Mouse (Mus musculus) ES-E14 (cell line): ENCODE data around the gene Spert. TPM values are rescaled to one million over a fixed set of nuclear protein-coding genes. Genes with fewer than 3 reads are reported as not detected.

Experiments
- DNase-seq: peaks from one replicate; pipeline ENCODE4 v3.0.0-alpha.2; 2013; ENCODE audit warnings: low read depth, low spot score
- H3K27ac ChIP-seq: 2 replicates; pipeline ENCODE4 v1.5.1; 2012; ENCODE audit warnings: low read depth, mild to moderate bottlenecking, low read length, moderate library complexity, mixed read lengths; ENCODE audit not compliant: poor library complexity, insufficient read depth, severe bottlenecking
- H3K36me3 ChIP-seq: 2 replicates; pipeline ENCODE4 v1.6.1; 2012; ENCODE audit warnings: mild to moderate bottlenecking, low read length, moderate library complexity, mixed read lengths; ENCODE audit not compliant: control insufficient read depth, poor library complexity, insufficient read depth, severe bottlenecking
- H3K4me1 ChIP-seq, 2 experiments: fragments of 150-350 bp in 1 of 2; sonication (generic) in 1 of 2; 2 replicates each; pipeline ENCODE4 v1.6.1; 2012; ENCODE audit warnings: low read length in 2 of 2, mild to moderate bottlenecking in 1 of 2, mixed read lengths in 1 of 2; ENCODE audit not compliant: control insufficient read depth in 2 of 2, insufficient read depth in 2 of 2, poor library complexity in 1 of 2
- H3K4me3 ChIP-seq, 2 experiments: fragments of 150-350 bp in 1 of 2; sonication (generic) in 1 of 2; 2 replicates each; pipeline ENCODE4 v1.5.1; 2012; ENCODE audit warnings: low read length in 2 of 2, low read depth in 1 of 2, mild to moderate bottlenecking in 1 of 2, mixed read lengths in 1 of 2; ENCODE audit not compliant: insufficient read depth in 1 of 2, poor library complexity in 1 of 2, severe bottlenecking in 1 of 2
- H3K9ac ChIP-seq: 2 replicates; pipeline ENCODE4 v1.6.1; 2012; ENCODE audit warnings: low read depth, mild to moderate bottlenecking, low read length, mixed read lengths; ENCODE audit not compliant: poor library complexity, insufficient read depth, severe bottlenecking
- H3K9me3 ChIP-seq: fragments of 150-350 bp; sonication (generic); 2 replicates; pipeline ENCODE4 v1.6.1; 2012; ENCODE audit warnings: low read depth, mild to moderate bottlenecking, low read length; ENCODE audit not compliant: control insufficient read depth, insufficient read depth
- CHD2 ChIP-seq: IDR thresholded peaks from 2 replicates; pipeline ENCODE4 v1.6.1; 2014; ENCODE audit warnings: mild to moderate bottlenecking, low read depth, low read length, inconsistent platforms
- HCFC1 ChIP-seq: IDR thresholded peaks from 2 replicates; pipeline ENCODE4 v1.6.1; 2012; ENCODE audit warnings: low read length, inconsistent platforms, borderline replicate concordance; ENCODE audit not compliant: insufficient read depth
- MAFK ChIP-seq: IDR thresholded peaks from 2 replicates; pipeline ENCODE4 v1.6.1; 2014; ENCODE audit warnings: mild to moderate bottlenecking, low read depth, low read length, inconsistent platforms; ENCODE audit not compliant: insufficient read depth
- ZC3H11A ChIP-seq: IDR thresholded peaks from 2 replicates; pipeline ENCODE4 v1.6.1; 2012; ENCODE audit warnings: low read depth, mild to moderate bottlenecking, inconsistent platforms, low read length, borderline replicate concordance
- ZNF384 ChIP-seq: IDR thresholded peaks from 2 replicates; pipeline ENCODE4 v1.6.1; 2012; ENCODE audit warnings: low read depth, low read length, inconsistent platforms
- in situ Hi-C, 2 experiments: fragments of 600-800 bp; cut with MboI; formaldehyde crosslinking; loops; one replicate each; pipeline ENCODE4 v1.15.1; 2025; ENCODE audit warnings: low sequenced_read_pairs in 2 of 2, inconsistent platforms in 1 of 2; ENCODE audit not compliant: unreplicated experiment in 2 of 2
- total RNA-seq: library from RNA; depleted of rRNA; stranded (reverse); fragments of 300-350 nt; gene quantifications from 2 replicates; pipeline ENCODE4 v1.2.3, GENCODE M21; 2012

Gene Spert
- total RNA-seq, 1 experiment, result not detected

- no peak for TF ChIP-seq MAFK
- no peak for TF ChIP-seq ZC3H11A
- no peak for TF ChIP-seq CHD2
- TF ChIP-seq ZNF384, result no peak
- no peak for TF ChIP-seq HCFC1
- in situ Hi-C loops, result no loop called here
Measured at GRCm38 (mm10) chr14:75561577-75562331, 31.2 kb downstream of the Spert start.

GRCm38 (mm10) chr14:75541731-75542130, 51.2 kb downstream of the Spert start:
- no peak for TF ChIP-seq ZNF384
- no peak for TF ChIP-seq ZC3H11A
- TF ChIP-seq MAFK, result no peak
- no peak for TF ChIP-seq CHD2
- TF ChIP-seq HCFC1, result no peak
- H3K36me3 ChIP-seq, result no peaks in the 10 kb centered on the region
- H3K9me3 ChIP-seq, result no peaks in the 10 kb centered on the region
- no peak overlapping the region for H3K27ac ChIP-seq
- H3K9ac ChIP-seq, result no peak overlapping the region
- DNase-seq, result no peak
- H3K4me1 ChIP-seq, result peaks cover 2 to 4% of the 10 kb centered on the region in 2 experiments; a peak in 2 of 4 replicates
- H3K4me3 ChIP-seq, result no peak overlapping the region
- in situ Hi-C loops, result no loop called here

More at GRCm38 (mm10) chr14:75561577-75562331, 31.2 kb downstream of the Spert start:
- Histone ChIP-seq H3K27ac (no peak overlapping the region), H3K9me3 (no peaks in the 10 kb centered on the region), H3K36me3 (no peaks in the 10 kb centered on the region), H3K9ac (no peak overlapping the region), H3K4me1 (no peaks in the 10 kb centered on the region), H3K4me3 (no peak overlapping the region)
- DNase-seq, result no peak

GRCm38 (mm10) chr14:75540996-75541350, 51.9 kb downstream of the Spert start:
- H3K4me1 ChIP-seq, result peaks cover 2 to 4% of the 10 kb centered on the region in 2 experiments; a peak in 2 of 4 replicates
- no peak overlapping the region for H3K4me3 ChIP-seq
- TF ChIP-seq ZC3H11A (no peak), HCFC1 (no peak), MAFK (no peak), CHD2 (no peak), ZNF384 (no peak)
- DNase-seq, result no peak
- in situ Hi-C loops, result no loop called here
- no peak overlapping the region for H3K27ac ChIP-seq
- no peaks in the 10 kb centered on the region for H3K9me3 ChIP-seq
- H3K9ac ChIP-seq, result no peak overlapping the region
- H3K36me3 ChIP-seq, result no peaks in the 10 kb centered on the region

GRCm38 (mm10) chr14:75540216-75540995, 52.5 kb downstream of the Spert start:
- in situ Hi-C loops, result no loop called here
- Histone ChIP-seq H3K9me3 (no peaks in the 10 kb centered on the region), H3K27ac (no peak overlapping the region), H3K4me1 (peaks cover 2 to 4% of the 10 kb centered on the region in 2 experiments; a peak in 2 of 4 replicates), H3K9ac (no peak overlapping the region), H3K36me3 (no peaks in the 10 kb centered on the region), H3K4me3 (no peak overlapping the region)
- TF ChIP-seq MAFK (no peak), ZNF384 (no peak), ZC3H11A (no peak), HCFC1 (no peak), CHD2 (no peak)
- DNase-seq, result no peak
